Mouse (Mus musculus): ENCODE results near the gene Bex1.
A peak's percentile ranks its signal among the peaks of the same experiment; 100 is the strongest.

Bex1 gene

GRCm38 (mm10) chrX:136171189-136172117 lies 43.9 kb downstream of the Bex1 start:
- peak; percentile 77 for DNase-seq

DNA sequence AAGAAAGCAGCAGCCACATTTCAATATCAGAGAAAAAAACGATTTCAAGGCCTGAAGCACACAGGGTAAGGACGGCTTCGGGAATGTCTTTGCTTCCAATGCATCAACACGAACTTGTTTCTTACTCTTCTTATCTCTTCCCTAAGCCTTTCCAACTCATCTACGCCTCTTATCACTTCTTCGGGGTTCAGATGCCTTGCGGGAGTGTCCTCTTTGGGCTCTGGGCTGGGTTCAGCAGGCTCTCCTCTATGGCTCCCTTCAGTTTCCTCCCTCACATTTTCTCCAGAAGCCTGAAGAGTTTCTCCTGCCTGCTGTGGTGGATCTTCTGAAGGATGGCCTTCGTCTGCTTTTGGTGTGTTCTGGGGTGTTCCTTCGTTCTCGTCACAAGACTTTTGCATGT lies 44.7 kb downstream of the Bex1 start:
- DNase-seq = peak; percentile 48
